Mouse (Mus musculus) right cerebral cortex, postnatal 36 days (tissue): ENCODE results near the gene Antxr1.
A peak's percentile ranks its signal among the peaks of the same experiment; 100 is the strongest.

Experiments
- DNase-seq, 2 experiments: peaks; one replicate each; pipeline ENCODE4 v3.0.0; 2022; ENCODE audit warnings: low spot score in 2 of 2, mixed read lengths in 1 of 2

Gene Antxr1

GRCm38 (mm10) chr6:87335091-87335934 is at the start of gene Antxr1:
TSS of gene Antxr1 (minus strand) at chr6:87335821.
- DNase-seq = peak in 1 of 2 experiments; percentile 34

GRCm38 (mm10) chr6:87384761-87385160 is 49.1 kb upstream of the Antxr1 start:
- peak in 1 of 2 experiments; percentile 15 for DNase-seq

GRCm38 (mm10) chr6:87383926-87384691 is 48.5 kb upstream of the Antxr1 start:
- no peak for DNase-seq

GRCm38 (mm10) chr6:87373057-87373456 is 37.4 kb upstream of the Antxr1 start, which contains the start of gene Gkn2:
TSS of gene Gkn2 (plus strand) at chr6:87373357.
- DNase-seq = no peak

- no peak for DNase-seq
Observed at GRCm38 (mm10) chr6:87369223-87369622, 33.6 kb upstream of the Antxr1 start.

GRCm38 (mm10) chr6:87354441-87354840 is 18.8 kb upstream of the Antxr1 start:
- no peak for DNase-seq

GRCm38 (mm10) chr6:87350829-87351228 is 15.2 kb upstream of the Antxr1 start, which contains the start of gene Gkn1:
TSS of gene Gkn1 (minus strand) at chr6:87350942.
- no peak for DNase-seq

- DNase-seq = no peak
Observed at GRCm38 (mm10) chr6:87335935-87336295, 294 bp upstream of the Antxr1 start.

GRCm38 (mm10) chr6:87334361-87335090 is 1.1 kb downstream of the Antxr1 start:
- DNase-seq = peak in 1 of 2 experiments; percentile 49

GRCm38 (mm10) chr6:87332380-87332779 is 3.2 kb downstream of the Antxr1 start:
- DNase-seq = no peak

- DNase-seq = peak in 1 of 2 experiments; percentile 25
Observed at GRCm38 (mm10) chr6:87328265-87329173, 7.1 kb downstream of the Antxr1 start.

- DNase-seq = no peak
Observed at GRCm38 (mm10) chr6:87326932-87327331, 8.7 kb downstream of the Antxr1 start.

- DNase-seq = no peak
Observed at GRCm38 (mm10) chr6:87323381-87323780, 12.2 kb downstream of the Antxr1 start.

GRCm38 (mm10) chr6:87318651-87319050 is 17.0 kb downstream of the Antxr1 start:
- DNase-seq = no peak

GRCm38 (mm10) chr6:87316966-87317365 is 18.7 kb downstream of the Antxr1 start:
- no peak for DNase-seq

GRCm38 (mm10) chr6:87312761-87313160 is 22.9 kb downstream of the Antxr1 start:
- no peak for DNase-seq

GRCm38 (mm10) chr6:87304486-87304885 is 31.1 kb downstream of the Antxr1 start:
- DNase-seq = no peak

GRCm38 (mm10) chr6:87302746-87303145 is 32.9 kb downstream of the Antxr1 start:
- no peak for DNase-seq

- DNase-seq = no peak
Observed at GRCm38 (mm10) chr6:87301991-87302390, 33.6 kb downstream of the Antxr1 start.

GRCm38 (mm10) chr6:87294904-87295303 is 40.7 kb downstream of the Antxr1 start:
- no peak for DNase-seq
